Mouse (Mus musculus): ENCODE results near the gene Arhgap44. TPM values are rescaled to one million over a fixed set of nuclear protein-coding genes. Genes with fewer than 3 reads are reported as not detected.

Gene Arhgap44
- polyA plus RNA-seq, 1 experiment from 2014 or later: 10.3 TPM

- Histone ChIP-seq H3K4me2 (replicated peaks) (no peak overlapping the region), H3K4me1 (0 out of 2 replicates have a peak, but pooled peaks cover 4% of the 10 kb centered on the region), H3K27me3 (no peaks in the 10 kb centered on the region), H3K9ac (replicated peaks) (no peak overlapping the region), H3K4me3 (no peak overlapping the region), H3K27ac (replicated peaks) (no peak overlapping the region), H3K36me3 (no peaks in the 10 kb centered on the region), H3K9me3 (no peaks in the 10 kb centered on the region)
- 88% methylated on average over 4 of the region's 4 CpGs for WGBS
- no peak for ATAC-seq (replicated peaks)
These were observed 29.1 kb downstream of the Arhgap44 start for GRCm38 (mm10) chr11:65133661-65134060.

GRCm38 (mm10) chr11:65129110-65129509 is 33.7 kb downstream of the Arhgap44 start:
- 83% methylated on average over 4 of the region's 4 CpGs for WGBS
- Histone ChIP-seq H3K36me3 (no peaks in the 10 kb centered on the region), H3K9me3 (no peaks in the 10 kb centered on the region), H3K4me2 (replicated peaks) (no peak overlapping the region), H3K27me3 (no peaks in the 10 kb centered on the region), H3K27ac (replicated peaks) (no peak overlapping the region), H3K9ac (replicated peaks) (no peak overlapping the region), H3K4me1 (peaks cover 6% of the 10 kb centered on the region), H3K4me3 (no peak overlapping the region)
- ATAC-seq (replicated peaks): no peak

DNA sequence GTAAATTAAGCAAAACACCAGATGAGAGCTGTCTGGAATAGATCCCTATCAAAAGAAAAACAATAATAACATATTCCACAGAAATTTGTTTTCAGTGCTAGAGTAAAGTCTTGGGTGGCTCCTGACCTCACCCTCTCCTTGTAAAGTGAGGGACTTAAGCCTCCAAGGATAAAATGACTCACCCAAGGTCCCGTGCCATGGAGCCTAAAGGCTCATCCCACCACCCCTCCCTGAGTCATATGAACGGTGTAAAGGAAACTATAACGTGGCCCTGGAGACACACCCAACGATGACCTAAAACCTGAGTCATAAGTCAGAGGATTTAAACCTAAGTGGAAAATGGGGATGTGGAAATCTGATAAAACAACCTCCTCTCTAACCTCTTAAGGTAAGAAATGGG is 34.1 kb downstream of the Arhgap44 start:
- Histone ChIP-seq H3K27ac (replicated peaks) (no peak overlapping the region), H3K4me3 (no peak overlapping the region), H3K9me3 (no peaks in the 10 kb centered on the region), H3K27me3 (no peaks in the 10 kb centered on the region), H3K4me2 (replicated peaks) (no peak overlapping the region), H3K9ac (replicated peaks) (no peak overlapping the region), H3K4me1 (peaks cover 6% of the 10 kb centered on the region), H3K36me3 (no peaks in the 10 kb centered on the region)
- ATAC-seq (replicated peaks): no peak
- 92% methylated on average over 4 of the region's 4 CpGs for WGBS

- H3K9ac ChIP-seq (replicated peaks): no peak overlapping the region
- H3K36me3 ChIP-seq: no peaks in the 10 kb centered on the region
- H3K4me1 ChIP-seq: peaks cover 6% of the 10 kb centered on the region
- H3K27me3 ChIP-seq: no peaks in the 10 kb centered on the region
- ATAC-seq (replicated peaks): no peak
- H3K4me3 ChIP-seq: no peak overlapping the region
- H3K4me2 ChIP-seq (replicated peaks): no peak overlapping the region
- H3K9me3 ChIP-seq: no peaks in the 10 kb centered on the region
- H3K27ac ChIP-seq (replicated peaks): no peak overlapping the region
- 78% methylated on average over 9 of the region's 9 CpGs for WGBS
These were observed 36.2 kb downstream of the Arhgap44 start for GRCm38 (mm10) chr11:65126566-65126965.

GRCm38 (mm10) chr11:65124913-65125418 is 37.8 kb downstream of the Arhgap44 start:
- WGBS: 55% methylated on average over 8 of the region's 8 CpGs
- Histone ChIP-seq H3K4me2 (replicated peaks) (no peak overlapping the region), H3K9ac (replicated peaks) (no peak overlapping the region), H3K4me3 (no peak overlapping the region), H3K36me3 (no peaks in the 10 kb centered on the region), H3K27me3 (no peaks in the 10 kb centered on the region), H3K9me3 (no peaks in the 10 kb centered on the region), H3K27ac (replicated peaks) (no peak overlapping the region), H3K4me1 (peaks cover 6% of the 10 kb centered on the region)
- ATAC-seq (replicated peaks): peak; percentile 91

- Histone ChIP-seq H3K9me3 (no peaks in the 10 kb centered on the region), H3K4me3 (no peak overlapping the region), H3K36me3 (no peaks in the 10 kb centered on the region), H3K9ac (replicated peaks) (no peak overlapping the region), H3K27ac (replicated peaks) (no peak overlapping the region), H3K4me1 (peaks cover 4% of the 10 kb centered on the region), H3K27me3 (no peaks in the 10 kb centered on the region), H3K4me2 (replicated peaks) (no peak overlapping the region)
- ATAC-seq (replicated peaks): no peak
- WGBS: 84% methylated on average over 4 of the region's 4 CpGs
These were observed 42.5 kb downstream of the Arhgap44 start for GRCm38 (mm10) chr11:65120276-65120675.

- Histone ChIP-seq H3K9me3 (no peaks in the 10 kb centered on the region), H3K4me3 (no peak overlapping the region), H3K9ac (replicated peaks) (no peak overlapping the region), H3K4me1 (no peaks in the 10 kb centered on the region), H3K4me2 (replicated peaks) (no peak overlapping the region), H3K27ac (replicated peaks) (no peak overlapping the region), H3K36me3 (no peaks in the 10 kb centered on the region), H3K27me3 (no peaks in the 10 kb centered on the region)
- no peak for ATAC-seq (replicated peaks)
- WGBS: 88% methylated on average over 6 of the region's 6 CpGs
These were observed 47.0 kb downstream of the Arhgap44 start for GRCm38 (mm10) chr11:65115811-65116210.

DNA sequence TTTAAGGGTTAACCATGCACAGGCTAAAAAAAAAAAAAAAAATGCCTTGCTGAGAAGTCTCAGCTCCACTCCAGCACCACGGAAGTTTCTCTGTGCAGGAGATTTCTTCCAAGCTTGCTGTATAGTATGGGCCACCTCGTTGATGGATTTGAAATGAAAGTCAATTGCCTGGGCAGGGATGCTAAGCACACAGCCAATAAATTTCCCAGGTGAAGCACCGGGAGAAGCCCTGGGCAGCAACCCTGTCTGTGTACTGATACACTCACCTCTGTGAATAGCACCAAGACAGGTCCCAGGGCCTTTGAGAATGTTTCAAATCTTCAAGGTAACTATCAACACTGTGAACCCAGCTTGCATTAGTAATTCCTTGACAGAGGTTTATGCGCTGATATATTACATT is 50.7 kb downstream of the Arhgap44 start:
- no peaks in the 10 kb centered on the region for H3K27me3 ChIP-seq
- ATAC-seq (replicated peaks): no peak
- 73% methylated on average over 4 of the region's 4 CpGs for WGBS
- H3K4me1 ChIP-seq: peaks cover 7% of the 10 kb centered on the region
- no peak overlapping the region for H3K9ac ChIP-seq (replicated peaks)
- no peaks in the 10 kb centered on the region for H3K36me3 ChIP-seq
- H3K4me3 ChIP-seq: no peak overlapping the region
- no peaks in the 10 kb centered on the region for H3K9me3 ChIP-seq
- no peak overlapping the region for H3K27ac ChIP-seq (replicated peaks)
- no peak overlapping the region for H3K4me2 ChIP-seq (replicated peaks)

DNA sequence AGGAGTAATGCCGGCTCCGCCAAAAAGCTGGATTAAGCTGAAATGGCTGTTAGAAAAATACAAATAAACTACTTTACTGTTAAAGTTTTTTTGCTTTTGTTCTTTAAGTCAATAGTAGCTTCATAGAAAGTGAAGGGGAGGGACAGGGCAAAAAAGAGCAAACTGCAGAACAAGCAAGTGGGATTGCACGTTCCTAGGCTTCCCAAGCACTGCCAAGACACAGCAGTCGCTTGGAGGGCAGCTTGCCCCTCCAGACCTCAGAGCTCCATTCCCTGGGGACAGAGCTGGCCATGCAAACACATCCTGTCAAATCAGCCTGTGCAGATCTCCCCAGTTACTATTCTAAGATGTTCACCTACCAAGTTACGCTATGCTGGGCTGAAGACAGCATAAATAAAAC is 51.1 kb downstream of the Arhgap44 start:
- peaks cover 7% of the 10 kb centered on the region for H3K4me1 ChIP-seq
- no peak overlapping the region for H3K4me2 ChIP-seq (replicated peaks)
- no peaks in the 10 kb centered on the region for H3K9me3 ChIP-seq
- H3K9ac ChIP-seq (replicated peaks): no peak overlapping the region
- no peaks in the 10 kb centered on the region for H3K36me3 ChIP-seq
- no peak for ATAC-seq (replicated peaks)
- H3K27ac ChIP-seq (replicated peaks): no peak overlapping the region
- no peaks in the 10 kb centered on the region for H3K27me3 ChIP-seq
- H3K4me3 ChIP-seq: no peak overlapping the region
- WGBS: 73% methylated on average over 5 of the region's 5 CpGs

DNA sequence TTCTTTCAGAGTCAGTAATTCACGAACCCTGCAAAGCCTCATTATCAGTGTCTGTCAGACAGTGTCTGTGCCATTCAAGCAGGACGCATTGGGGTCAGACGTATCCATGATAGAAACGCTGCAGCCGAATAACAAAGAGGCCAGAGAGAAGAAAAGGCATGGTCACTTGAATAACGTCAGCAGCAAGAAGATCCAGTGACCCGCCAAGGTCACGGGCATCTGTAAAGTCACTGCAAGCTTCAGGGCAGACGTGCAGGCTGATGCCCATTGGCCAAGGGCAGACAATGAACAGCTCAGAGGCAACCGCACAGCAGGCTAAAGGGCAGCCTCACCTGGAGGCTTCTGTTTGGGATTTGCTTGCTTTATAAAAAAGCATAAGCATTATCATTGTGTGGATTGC is 52.7 kb downstream of the Arhgap44 start:
- ATAC-seq (replicated peaks): no peak
- no peaks in the 10 kb centered on the region for H3K36me3 ChIP-seq
- H3K9ac ChIP-seq (replicated peaks): no peak overlapping the region
- H3K27me3 ChIP-seq: no peaks in the 10 kb centered on the region
- no peaks in the 10 kb centered on the region for H3K9me3 ChIP-seq
- H3K4me1 ChIP-seq: peaks cover 7% of the 10 kb centered on the region
- 60% methylated on average over 10 of the region's 10 CpGs for WGBS
- H3K4me3 ChIP-seq: no peak overlapping the region
- no peak overlapping the region for H3K4me2 ChIP-seq (replicated peaks)
- H3K27ac ChIP-seq (replicated peaks): no peak overlapping the region

GRCm38 (mm10) chr11:65107734-65108171 is 55.0 kb downstream of the Arhgap44 start:
- no peaks in the 10 kb centered on the region for H3K36me3 ChIP-seq
- H3K4me3 ChIP-seq: no peak overlapping the region
- H3K27me3 ChIP-seq: no peaks in the 10 kb centered on the region
- H3K4me2 ChIP-seq (replicated peaks): no peak overlapping the region
- peak; percentile 65 for ATAC-seq (replicated peaks)
- no peak overlapping the region for H3K27ac ChIP-seq (replicated peaks)
- WGBS: 47% methylated on average over 5 of the region's 5 CpGs
- H3K9ac ChIP-seq (replicated peaks): no peak overlapping the region
- peaks cover 7% of the 10 kb centered on the region for H3K4me1 ChIP-seq
- H3K9me3 ChIP-seq: no peaks in the 10 kb centered on the region

DNA sequence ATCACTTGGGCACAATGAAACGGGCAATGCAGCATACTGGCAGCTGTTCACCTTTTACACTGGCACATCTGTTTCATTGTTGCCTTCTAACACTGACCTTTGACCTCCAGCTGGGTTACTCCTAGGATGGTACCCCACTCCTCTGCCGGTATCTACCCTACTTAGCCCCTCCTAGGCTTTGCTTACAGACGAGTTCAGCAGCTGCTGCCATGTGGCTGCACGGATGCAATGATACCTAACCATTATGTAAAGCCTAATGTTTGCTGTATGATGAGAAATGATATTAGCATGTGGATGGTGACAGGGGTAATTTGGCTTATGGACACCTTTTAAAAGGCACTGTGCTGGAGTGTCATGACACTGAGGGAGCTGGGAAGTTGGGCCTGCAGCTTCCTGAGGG is 55.6 kb downstream of the Arhgap44 start:
- H3K9me3 ChIP-seq: no peaks in the 10 kb centered on the region
- H3K27me3 ChIP-seq: no peaks in the 10 kb centered on the region
- no peak overlapping the region for H3K4me3 ChIP-seq
- ATAC-seq (replicated peaks): no peak
- H3K27ac ChIP-seq (replicated peaks): no peak overlapping the region
- H3K4me1 ChIP-seq: peaks cover 7% of the 10 kb centered on the region
- no peak overlapping the region for H3K4me2 ChIP-seq (replicated peaks)
- H3K36me3 ChIP-seq: no peaks in the 10 kb centered on the region
- WGBS: 79% methylated on average over 4 of the region's 4 CpGs
- H3K9ac ChIP-seq (replicated peaks): no peak overlapping the region

GRCm38 (mm10) chr11:65104076-65104475 is 58.7 kb downstream of the Arhgap44 start:
- no peak for ATAC-seq (replicated peaks)
- no peak overlapping the region for H3K4me3 ChIP-seq
- H3K9me3 ChIP-seq: no peaks in the 10 kb centered on the region
- H3K4me1 ChIP-seq: peaks cover 7% of the 10 kb centered on the region
- no peak overlapping the region for H3K4me2 ChIP-seq (replicated peaks)
- no peak overlapping the region for H3K27ac ChIP-seq (replicated peaks)
- H3K9ac ChIP-seq (replicated peaks): no peak overlapping the region
- H3K27me3 ChIP-seq: no peaks in the 10 kb centered on the region
- no peaks in the 10 kb centered on the region for H3K36me3 ChIP-seq
- 95% methylated on average over 3 of the region's 3 CpGs for WGBS
